Comparison of ENCODE assay signal across 8 mouse cellular contexts in the genomic region with DNA sequence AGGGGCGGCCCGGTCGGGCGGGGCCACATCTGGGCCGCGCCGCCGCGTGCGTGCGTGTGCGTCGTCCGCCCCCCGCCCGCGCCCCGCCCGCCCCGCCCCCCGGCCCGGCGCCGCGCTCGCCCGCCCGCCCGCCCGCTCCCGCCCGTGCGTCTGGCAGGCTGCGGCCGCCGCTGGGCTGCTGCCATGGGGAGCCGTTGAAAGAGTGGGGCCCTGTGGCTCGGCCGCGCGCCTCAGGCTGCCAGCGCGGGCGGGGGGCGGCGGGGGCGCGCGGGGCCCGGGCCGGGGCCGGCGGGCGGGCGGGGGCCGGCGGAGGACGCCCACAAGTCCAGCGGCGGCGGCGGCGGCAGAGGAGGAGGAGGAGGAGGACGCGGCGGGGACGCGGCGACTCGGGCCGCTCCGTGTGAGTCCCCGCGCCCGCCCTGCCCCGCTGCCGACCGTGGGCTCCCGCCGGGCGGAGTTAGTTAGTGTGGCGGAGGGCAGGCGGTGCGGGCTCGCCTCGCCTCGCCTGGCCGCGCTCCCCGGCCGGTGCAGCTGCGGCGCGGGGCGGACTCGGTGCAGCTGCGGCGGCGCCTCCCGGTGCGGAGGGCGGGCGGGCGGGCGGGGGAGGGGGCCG. TPM values are rescaled to one million over a fixed set of nuclear protein-coding genes. Genes with fewer than 3 reads are reported as not detected.
DNase-seq lines count a peak whose midpoint lies in the region; ATAC-seq and TF ChIP-seq lines count a peak whose summit lies in the region.

A gene (plus strand): TSS at position 156 of the 613 bp plus-strand sequence.

- no peaks in the 10 kb centered on the region for H3K9me3 ChIP-seq in lung, embryonic 16.5 days (ENCODE audit: control insufficient read depth, low read length)
- H3K9me3 ChIP-seq in intestine, embryonic 15.5 days = no peaks in the 10 kb centered on the region

- H3K4me3 ChIP-seq in lung, embryonic 16.5 days (ENCODE audit: low read length) = peak within 1 kb of the TSS; percentile 89
- H3K4me3 ChIP-seq in intestine, embryonic 15.5 days (replicated peaks) = peak within 1 kb of the TSS; percentile 77
- peak within 1 kb of the TSS; percentile 91 for H3K4me3 ChIP-seq in thymus, adult 2 months (ENCODE audit: control insufficient read depth, insufficient read depth, low read length)

- TF ChIP-seq CTCF in thymus, adult 2 months (IDR thresholded peaks at IDR 0.05; ENCODE audit: borderline replicate concordance, control insufficient read depth, extremely low read depth, insufficient read depth, low read length, poor library complexity) = no peak

- peaks cover 2% of the 10 kb centered on the region; the same call in 1 of the 2 replicates for H3K36me3 ChIP-seq in lung, embryonic 16.5 days (ENCODE audit: control insufficient read depth, insufficient read depth, low read length)
- H3K36me3 ChIP-seq in intestine, embryonic 15.5 days = no peaks in the 10 kb centered on the region
- peaks cover 2% of the 10 kb centered on the region; the same call in 1 of the 2 replicates for H3K36me3 ChIP-seq in thymus, adult 2 months (ENCODE audit: control insufficient read depth, insufficient read depth, low read length)

- H3K27me3 ChIP-seq in lung, embryonic 16.5 days (ENCODE audit: control insufficient read depth, insufficient read depth, low read depth, low read length) = no peaks in the 10 kb centered on the region
- H3K27me3 ChIP-seq in intestine, embryonic 15.5 days (replicated peaks) = no peaks in the 10 kb centered on the region
- no peaks in the 10 kb centered on the region for H3K27me3 ChIP-seq in thymus, adult 2 months (ENCODE audit: control insufficient read depth, insufficient read depth, low read length)

- peaks cover 21% of the 10 kb centered on the region for H3K4me1 ChIP-seq in lung, embryonic 16.5 days (replicated peaks; ENCODE audit: control insufficient read depth, insufficient read depth, low read length)
- peaks cover 12% of the 10 kb centered on the region for H3K4me1 ChIP-seq in intestine, embryonic 15.5 days (replicated peaks)
- H3K4me1 ChIP-seq in thymus, adult 2 months (replicated peaks; ENCODE audit: control insufficient read depth, insufficient read depth, low read length) = peaks cover 9% of the 10 kb centered on the region

- peak within 1 kb of the TSS; percentile 99 for H3K27ac ChIP-seq in lung, embryonic 16.5 days (ENCODE audit: low read length)
- peak within 1 kb of the TSS; percentile 97 for H3K27ac ChIP-seq in intestine, embryonic 15.5 days
- H3K27ac ChIP-seq in thymus, adult 2 months (ENCODE audit: control insufficient read depth, insufficient read depth, low read length) = peak within 1 kb of the TSS; percentile 97

- DNase-seq in lung, postnatal 25 days (ENCODE audit: low spot score) = no peak
- DNase-seq in adrenal gland, postnatal 36 days = peak in 1 of 2 experiments; percentile 60
- no peak for DNase-seq in gastrocnemius, postnatal 10 days
- peak; percentile 40 for DNase-seq in thymus, adult 2 months
- no peak for DNase-seq in frontal cortex, postnatal 14 days (ENCODE audit: low spot score in 2 of 2)

- TF ChIP-seq POLR2A in thymus, adult 2 months (IDR thresholded peaks at IDR 0.05; ENCODE audit: control insufficient read depth, extremely low read depth, insufficient read depth, low read length, poor library complexity) = no peak

- ATAC-seq in lung, embryonic 16.5 days (ENCODE audit: low read depth) = peak; percentile 20
- ATAC-seq in intestine, embryonic 15.5 days = peak; percentile 21; the same call in 1 of the 2 replicates
- ATAC-seq in megakaryocyte-erythroid progenitor cell, adult 5-6 weeks (replicated peaks; ENCODE audit: low FRiP score, low TSS enrichment, poor library complexity, severe bottlenecking) = no peak

- peak within 1 kb of the TSS; percentile 92 for H3K4me2 ChIP-seq in lung, embryonic 16.5 days (ENCODE audit: low read depth, low read length)
- H3K4me2 ChIP-seq in intestine, embryonic 15.5 days (replicated peaks) = peak within 1 kb of the TSS; percentile 85

- H3K9ac ChIP-seq in lung, embryonic 16.5 days (ENCODE audit: low read length) = peak within 1 kb of the TSS; percentile 84
- H3K9ac ChIP-seq in intestine, embryonic 15.5 days = peak within 1 kb of the TSS; percentile 80

- 0% methylated on average over 19 of the region's 106 CpGs for WGBS in lung, embryonic 16.5 days
- 0% methylated on average over 8 of the region's 106 CpGs for WGBS in intestine, embryonic 15.5 days
- WGBS in thymus, adult 2 months = under 1% methylated on average over 74 of the region's 106 CpGs

RNA-seq across cellular contexts. Expression of the gene that starts here (rescaled TPM):
- polyA plus RNA-seq in lung, embryonic 16.5 days (2015; fragmentation: Nextera tagmentation; extraction: Ambion mirVana) = 1.6 and 2.2 TPM in 2 replicates
- total RNA-seq in adrenal gland, postnatal 36 days (2021) = 10 to 100 TPM; 21.2 to 24.1 TPM
- total RNA-seq in gastrocnemius, postnatal 10 days (2021) = 10 to 100 TPM; 84.3 to 88.7 TPM
- 2.0 and 2.2 TPM in 2 replicates for polyA plus RNA-seq in intestine, embryonic 15.5 days (2015; fragmentation: Nextera tagmentation; extraction: Ambion mirVana)
- total RNA-seq in megakaryocyte-erythroid progenitor cell, adult 5-6 weeks (2014; fragmentation: Nextera tagmentation) = 9.3 and 20.8 TPM in 2 replicates
- 21.3 and 26.5 TPM in 2 replicates for total RNA-seq in megakaryocyte-erythroid progenitor cell, adult 5-6 weeks (2017)
- 46.9 and 50.0 TPM in 2 replicates for polyA plus RNA-seq in thymus, adult 2 months (2012; rRNA removed)

Comparison
In these comparisons a context has a peak if more than half of its experiments do, and no peak if none do; other contexts are left out.
1. RNA of the gene that starts here (polyA plus RNA-seq): 46.9 to 50.0 TPM in thymus, adult 2 months; 2.0 to 2.2 TPM in intestine, embryonic 15.5 days and 1.6 to 2.2 TPM in lung, embryonic 16.5 days; every median in the first group is over 10 times any median in the second.
2. Peak in every context shown above with its lines, with median percentiles within 50 percentile points of each other: H3K27ac ChIP-seq and H3K4me3 ChIP-seq.